Mouse (Mus musculus): ENCODE measurements around the gene Strada. TPM values are rescaled to one million over a fixed set of nuclear protein-coding genes. Genes with fewer than 3 reads are reported as not detected.

Strada gene
- total and polyA plus RNA-seq, 2 experiments from 2014 or later, result 23.7 to 34.8 TPM

- H3K9ac ChIP-seq, result no peak overlapping the region
- 97% methylated on average over 3 of the region's 3 CpGs for WGBS
- H3K27ac ChIP-seq (ENCODE audit: low read depth, low read length), result no peak overlapping the region
- no peak for ATAC-seq
- no peak overlapping the region for H3K4me3 ChIP-seq (ENCODE audit: low read depth, low read length)
- H3K4me1 ChIP-seq (ENCODE audit: insufficient read depth), result 0 out of 2 replicates have a peak, but pooled peaks cover 4% of the 10 kb centered on the region
- no peak for DNase-seq
- H3K27me3 ChIP-seq (ENCODE audit: insufficient read depth, low read length), result no peaks in the 10 kb centered on the region
- no peak overlapping the region for H3K4me2 ChIP-seq (ENCODE audit: low read depth)
- TF ChIP-seq CTCF (IDR thresholded peaks at IDR 0.05; ENCODE audit: low read depth), result no peak
- peaks cover 4% of the 10 kb centered on the region; the same call in 1 of the 2 replicates for H3K36me3 ChIP-seq (ENCODE audit: insufficient read depth)
- no peaks in the 10 kb centered on the region for H3K9me3 ChIP-seq (ENCODE audit: low read length)
Measured at GRCm38 (mm10) chr11:106191716-106192115, 10.3 kb downstream of the Strada start.

- ATAC-seq (no peak), DNase-seq (no peak)
- 96% methylated on average over 4 of the region's 4 CpGs for WGBS
- no peaks in the 10 kb centered on the region for H3K27me3 ChIP-seq (ENCODE audit: insufficient read depth, low read length)
- H3K4me2 ChIP-seq (ENCODE audit: low read depth), result no peak overlapping the region
- TF ChIP-seq CTCF (IDR thresholded peaks at IDR 0.05; ENCODE audit: low read depth), result no peak
- H3K9me3 ChIP-seq (ENCODE audit: low read length), result no peaks in the 10 kb centered on the region
- H3K4me1 ChIP-seq (ENCODE audit: insufficient read depth), result 0 out of 2 replicates have a peak, but pooled peaks cover under 1% of the 10 kb centered on the region
- H3K9ac ChIP-seq, result no peak overlapping the region
- no peak overlapping the region for H3K27ac ChIP-seq (ENCODE audit: low read depth, low read length)
- peaks cover 10% of the 10 kb centered on the region for H3K36me3 ChIP-seq (ENCODE audit: insufficient read depth)
- no peak overlapping the region for H3K4me3 ChIP-seq (ENCODE audit: low read depth, low read length)
Measured at GRCm38 (mm10) chr11:106187326-106187725, 14.6 kb downstream of the Strada start.

- DNase-seq, result no peak
- no peak overlapping the region for H3K4me2 ChIP-seq (ENCODE audit: low read depth)
- WGBS, result 96% methylated on average over 2 of the region's 2 CpGs
- no peaks in the 10 kb centered on the region for H3K9me3 ChIP-seq (ENCODE audit: low read length)
- no peak for TF ChIP-seq CTCF (IDR thresholded peaks at IDR 0.05; ENCODE audit: low read depth)
- ATAC-seq, result no peak
- no peaks in the 10 kb centered on the region for H3K4me1 ChIP-seq (ENCODE audit: insufficient read depth)
- H3K27me3 ChIP-seq (ENCODE audit: insufficient read depth, low read length), result no peaks in the 10 kb centered on the region
- no peak overlapping the region for H3K27ac ChIP-seq (ENCODE audit: low read depth, low read length)
- H3K9ac ChIP-seq, result no peak overlapping the region
- H3K4me3 ChIP-seq (ENCODE audit: low read depth, low read length), result no peak overlapping the region
- H3K36me3 ChIP-seq (ENCODE audit: insufficient read depth), result peaks cover 4% of the 10 kb centered on the region
Measured at GRCm38 (mm10) chr11:106180449-106180801, 21.5 kb downstream of the Strada start.

GRCm38 (mm10) chr11:106179711-106180448, 22.1 kb downstream of the Strada start:
- DNase-seq (no peak), ATAC-seq (peak; percentile 25; the same call in 1 of the 2 replicates)
- 72% methylated on average over 7 of the region's 7 CpGs for WGBS
- no peak overlapping the region for H3K9ac ChIP-seq
- H3K27me3 ChIP-seq (ENCODE audit: insufficient read depth, low read length), result no peaks in the 10 kb centered on the region
- no peak overlapping the region for H3K4me2 ChIP-seq (ENCODE audit: low read depth)
- peaks cover 4% of the 10 kb centered on the region; the same call in 1 of the 2 replicates for H3K36me3 ChIP-seq (ENCODE audit: insufficient read depth)
- H3K9me3 ChIP-seq (ENCODE audit: low read length), result no peaks in the 10 kb centered on the region
- H3K27ac ChIP-seq (ENCODE audit: low read depth, low read length), result no peak overlapping the region
- no peak for TF ChIP-seq CTCF (IDR thresholded peaks at IDR 0.05; ENCODE audit: low read depth)
- H3K4me3 ChIP-seq (ENCODE audit: low read depth, low read length), result no peak overlapping the region
- no peaks in the 10 kb centered on the region for H3K4me1 ChIP-seq (ENCODE audit: insufficient read depth)

- H3K27ac ChIP-seq (ENCODE audit: low read depth, low read length), result no peak overlapping the region
- no peak overlapping the region for H3K4me3 ChIP-seq (ENCODE audit: low read depth, low read length)
- 0 out of 2 replicates have a peak, but pooled peaks cover under 1% of the 10 kb centered on the region for H3K36me3 ChIP-seq (ENCODE audit: insufficient read depth)
- no peaks in the 10 kb centered on the region for H3K9me3 ChIP-seq (ENCODE audit: low read length)
- H3K9ac ChIP-seq, result no peak overlapping the region
- no peak for DNase-seq
- TF ChIP-seq CTCF (IDR thresholded peaks at IDR 0.05; ENCODE audit: low read depth), result no peak
- H3K4me1 ChIP-seq (ENCODE audit: insufficient read depth), result no peaks in the 10 kb centered on the region
- no peak for ATAC-seq
- WGBS, result 80% methylated on average over 5 of the region's 5 CpGs
- no peaks in the 10 kb centered on the region for H3K27me3 ChIP-seq (ENCODE audit: insufficient read depth, low read length)
- no peak overlapping the region for H3K4me2 ChIP-seq (ENCODE audit: low read depth)
Measured at GRCm38 (mm10) chr11:106178036-106178782, 23.8 kb downstream of the Strada start.

- Histone ChIP-seq H3K4me1 (ENCODE audit: insufficient read depth) (no peaks in the 10 kb centered on the region), H3K36me3 (ENCODE audit: insufficient read depth) (peaks cover 9% of the 10 kb centered on the region; the same call in 1 of the 2 replicates), H3K27ac (ENCODE audit: low read depth, low read length) (no peak overlapping the region), H3K4me2 (ENCODE audit: low read depth) (no peak overlapping the region), H3K9ac (no peak overlapping the region), H3K4me3 (ENCODE audit: low read depth, low read length) (no peak overlapping the region), H3K9me3 (ENCODE audit: low read length) (no peaks in the 10 kb centered on the region), H3K27me3 (ENCODE audit: insufficient read depth, low read length) (no peaks in the 10 kb centered on the region)
- TF ChIP-seq CTCF (IDR thresholded peaks at IDR 0.05; ENCODE audit: low read depth), result no peak
- WGBS, result 91% methylated on average over 5 of the region's 5 CpGs
- ATAC-seq, result no peak
- no peak for DNase-seq
Measured at GRCm38 (mm10) chr11:106176372-106176771, 25.6 kb downstream of the Strada start.

- 67% methylated on average over 3 of the region's 3 CpGs for WGBS
- DNase-seq (no peak), ATAC-seq (no peak)
- Histone ChIP-seq H3K27me3 (ENCODE audit: insufficient read depth, low read length) (no peaks in the 10 kb centered on the region), H3K9ac (no peak overlapping the region), H3K4me3 (ENCODE audit: low read depth, low read length) (no peak overlapping the region), H3K27ac (ENCODE audit: low read depth, low read length) (no peak overlapping the region), H3K4me1 (ENCODE audit: insufficient read depth) (no peaks in the 10 kb centered on the region), H3K36me3 (ENCODE audit: insufficient read depth) (peaks cover 11% of the 10 kb centered on the region; the same call in 1 of the 2 replicates), H3K9me3 (ENCODE audit: low read length) (no peaks in the 10 kb centered on the region), H3K4me2 (ENCODE audit: low read depth) (no peak overlapping the region)
- TF ChIP-seq CTCF (IDR thresholded peaks at IDR 0.05; ENCODE audit: low read depth), result no peak
Measured at GRCm38 (mm10) chr11:106175081-106175480, 26.9 kb downstream of the Strada start.
